Mouse (Mus musculus): ENCODE data around the gene Ptprf.

DNA sequence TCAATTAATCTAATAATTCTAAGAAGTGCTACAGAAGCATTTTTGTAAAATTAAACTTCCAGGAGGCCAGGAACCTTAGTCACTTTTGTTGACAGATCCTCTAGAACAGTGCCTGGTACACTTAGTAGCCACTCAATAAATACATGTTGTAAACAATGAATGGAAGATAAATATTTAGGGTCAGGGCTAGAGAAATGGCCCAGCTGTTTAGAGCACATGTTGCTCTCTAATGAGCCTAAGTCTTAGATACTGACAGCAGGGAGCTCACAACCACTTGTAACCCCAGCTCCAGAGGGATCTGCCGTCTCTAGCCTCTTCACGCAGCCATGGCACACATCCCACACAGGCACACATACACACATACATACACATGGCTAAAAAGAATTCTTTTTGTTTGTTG, 29.4 kb upstream of the Ptprf start:
- TF ChIP-seq CTCF (IDR thresholded peaks at IDR 0.05), result no peak
- peak; percentile 58 for TF ChIP-seq EP300 (IDR thresholded peaks at IDR 0.05)

Measured in lung, postnatal 0 days (tissue).